Mouse (Mus musculus): Measurements from ENCODE around the gene Fam161a. TPM values are rescaled to one million over a fixed set of nuclear protein-coding genes. Genes with fewer than 3 reads are reported as not detected.
"Not testable (repeated sequence)": the region's sequence is repeated elsewhere in the genome, so short reads cannot be mapped to it uniquely, and the experiment has no call there.

The Fam161a gene
- total RNA-seq, 2 experiments from 2014 or later: 2.6 to 4.1 TPM

GRCm38 (mm10) chr11:23047663-23048582, 40.6 kb downstream of the Fam161a start:
- ATAC-seq (ENCODE audit: poor library complexity, severe bottlenecking): no peak

- no peak for ATAC-seq (ENCODE audit: poor library complexity, severe bottlenecking)
Measured at GRCm38 (mm10) chr11:23049642-23050041, 42.3 kb downstream of the Fam161a start.

GRCm38 (mm10) chr11:23052353-23052752, 45.0 kb downstream of the Fam161a start:
- no peak for ATAC-seq (ENCODE audit: poor library complexity, severe bottlenecking)

- ATAC-seq (ENCODE audit: poor library complexity, severe bottlenecking): peak; percentile 64
Measured at GRCm38 (mm10) chr11:23063153-23063552, 55.8 kb downstream of the Fam161a start.

GRCm38 (mm10) chr11:23063857-23064256, 56.5 kb downstream of the Fam161a start:
- ATAC-seq (ENCODE audit: poor library complexity, severe bottlenecking): no peak

GRCm38 (mm10) chr11:23064276-23064675, 56.9 kb downstream of the Fam161a start:
- not testable (repeated sequence) for ATAC-seq (ENCODE audit: poor library complexity, severe bottlenecking)

GRCm38 (mm10) chr11:23065167-23065668, 57.9 kb downstream of the Fam161a start:
- no peak for ATAC-seq (ENCODE audit: poor library complexity, severe bottlenecking)

GRCm38 (mm10) chr11:23067395-23068136, 60.2 kb downstream of the Fam161a start:
- peak; percentile 95 for ATAC-seq (ENCODE audit: poor library complexity, severe bottlenecking)

GRCm38 (mm10) chr11:23068201-23068600, 60.9 kb downstream of the Fam161a start:
- no peak for ATAC-seq (ENCODE audit: poor library complexity, severe bottlenecking)

- not testable (repeated sequence) for ATAC-seq (ENCODE audit: poor library complexity, severe bottlenecking)
Measured at GRCm38 (mm10) chr11:23068986-23069385, 61.7 kb downstream of the Fam161a start.

- no peak for ATAC-seq (ENCODE audit: poor library complexity, severe bottlenecking)
Measured at GRCm38 (mm10) chr11:23074841-23075240, 67.5 kb downstream of the Fam161a start.

GRCm38 (mm10) chr11:23078541-23078940, 71.2 kb downstream of the Fam161a start:
- no peak for ATAC-seq (ENCODE audit: poor library complexity, severe bottlenecking)

Other genes starting within 250 kb of the Fam161a start
- gene B3gnt2, start 146.6 kb upstream of the Fam161a start, total RNA-seq (2015): 8.3 and 13.0 TPM in 2 replicates
- 20.8 and 28.9 TPM in 2 replicates for gene B3gnt2, start 146.6 kb upstream of the Fam161a start, total RNA-seq (2017)
- gene Zrsr1, start 35.5 kb upstream of the Fam161a start, total RNA-seq (2015): 7.2 and 7.4 TPM in 2 replicates
- gene Zrsr1, start 35.5 kb upstream of the Fam161a start, total RNA-seq (2017): 11.7 and 15.4 TPM in 2 replicates
- 58.7 and 62.6 TPM in 2 replicates for gene Gm28048, start 25.4 kb upstream of the Fam161a start, total RNA-seq (2015)
- gene Gm28048, start 25.4 kb upstream of the Fam161a start, total RNA-seq (2017): 31.5 and 36.8 TPM in 2 replicates
- gene Commd1, start 25.1 kb upstream of the Fam161a start, total RNA-seq (2015): 138 TPM in 2 replicates
- gene Commd1, start 25.1 kb upstream of the Fam161a start, total RNA-seq (2017): 98.5 and 129 TPM in 2 replicates
- 184 and 193 TPM in 2 replicates for gene Cct4, start 17.0 kb upstream of the Fam161a start, total RNA-seq (2015)
- 137 and 141 TPM in 2 replicates for gene Cct4, start 17.0 kb upstream of the Fam161a start, total RNA-seq (2017)
- gene Xpo1, start 248.5 kb downstream of the Fam161a start, total RNA-seq (2015): 102 and 115 TPM in 2 replicates
- gene Xpo1, start 248.5 kb downstream of the Fam161a start, total RNA-seq (2017): 173 and 210 TPM in 2 replicates